Mouse (Mus musculus) ovary, postnatal 36 days (tissue): Measurements from ENCODE around the gene Gm5114.
"Not testable (repeated sequence)": the region's sequence is repeated elsewhere in the genome, so short reads cannot be mapped to it uniquely, and the experiment has no call there.

ENCODE experiments used
- DNase-seq: peaks from one replicate; pipeline ENCODE4 v3.0.0; 2022; ENCODE audit warnings: low spot score, mixed read lengths

The Gm5114 gene

GRCm38 (mm10) chr7:39413060-39413459 lies at the start of gene Gm5114:
Gm5114 (minus strand) TSS chr7:39413160.
- not testable (repeated sequence) for DNase-seq

DNA sequence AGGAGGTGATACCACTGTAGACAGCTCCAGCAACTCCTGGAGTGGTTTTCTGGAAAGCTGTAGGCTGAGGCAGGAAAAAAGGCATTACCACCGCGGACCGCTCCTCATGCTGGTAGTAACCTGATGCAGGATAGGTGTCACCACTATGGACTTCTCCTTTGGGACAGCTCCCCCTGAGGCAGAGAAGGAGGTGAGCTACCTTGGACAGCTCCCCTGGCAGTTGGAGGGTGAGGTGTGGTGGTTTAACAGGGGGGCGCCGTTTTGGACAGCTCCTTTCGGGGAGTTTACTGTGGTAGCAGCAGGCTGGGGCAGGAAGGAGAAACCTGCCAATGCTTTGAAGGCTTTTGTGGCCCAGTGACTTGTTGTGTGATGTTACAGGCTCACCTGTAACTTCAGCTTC lies 42.8 kb upstream of the Gm5114 start:
- DNase-seq, result peak; percentile 70

DNA sequence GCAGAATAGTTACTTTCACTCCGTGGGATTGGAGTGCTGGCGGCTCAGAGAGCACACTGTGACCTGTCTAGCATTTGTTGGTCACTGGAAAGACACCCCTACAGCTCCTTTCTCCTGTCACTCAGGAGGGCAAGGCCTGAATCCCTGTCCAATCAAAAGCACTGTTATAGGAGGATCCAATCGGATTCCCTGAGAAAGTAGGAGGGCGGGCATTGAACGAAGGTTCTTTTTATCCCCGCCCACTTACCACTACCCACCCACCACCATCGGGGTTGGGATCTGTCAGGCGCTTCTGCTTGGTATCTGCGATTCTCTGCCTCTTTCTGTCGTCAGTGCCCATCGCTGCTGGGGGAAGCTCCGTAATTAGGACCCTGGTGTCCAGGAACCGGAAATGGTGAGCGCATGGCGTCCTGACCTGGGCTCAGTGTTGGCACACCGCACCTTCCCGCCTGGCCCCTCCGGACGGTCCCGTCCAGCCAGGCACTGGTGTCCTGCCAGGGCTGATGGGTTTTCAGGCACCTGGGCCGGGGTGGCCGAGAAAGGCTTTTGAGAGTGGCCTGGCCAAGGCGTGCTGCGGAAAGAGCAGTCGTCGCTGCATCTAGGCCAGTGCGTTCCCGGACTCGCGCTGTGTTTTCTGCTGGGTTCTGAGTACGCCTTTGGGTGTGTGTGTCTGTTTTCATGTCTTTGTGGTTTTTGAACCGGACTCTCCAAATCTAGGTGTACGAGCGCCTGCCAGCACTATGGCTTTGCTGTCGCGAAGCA lies 36.5 kb upstream of the Gm5114 start:
- peak; percentile 58 for DNase-seq

GRCm38 (mm10) chr7:39448626-39449242 lies 35.8 kb upstream of the Gm5114 start:
- DNase-seq, result no peak

DNA sequence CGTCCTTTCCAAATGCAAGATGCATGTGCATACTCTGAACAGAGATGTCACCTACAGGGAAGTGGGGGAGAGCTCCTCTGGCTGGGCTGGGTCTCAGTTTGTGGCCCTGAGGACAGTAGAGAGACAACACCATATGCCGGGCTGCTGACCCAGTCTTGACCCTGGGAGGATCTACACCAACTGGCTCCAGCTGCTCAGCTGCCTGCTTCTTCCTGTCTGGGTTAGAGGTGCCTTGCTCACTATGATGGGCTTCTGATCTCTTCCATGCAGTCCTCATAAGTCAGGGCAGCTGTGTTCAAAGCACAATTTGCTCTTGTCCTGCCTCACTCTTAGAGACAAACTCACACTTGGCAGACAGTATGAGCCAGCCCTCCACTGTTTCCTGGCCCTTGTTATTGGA lies 28.3 kb upstream of the Gm5114 start:
- DNase-seq, result no peak

DNA sequence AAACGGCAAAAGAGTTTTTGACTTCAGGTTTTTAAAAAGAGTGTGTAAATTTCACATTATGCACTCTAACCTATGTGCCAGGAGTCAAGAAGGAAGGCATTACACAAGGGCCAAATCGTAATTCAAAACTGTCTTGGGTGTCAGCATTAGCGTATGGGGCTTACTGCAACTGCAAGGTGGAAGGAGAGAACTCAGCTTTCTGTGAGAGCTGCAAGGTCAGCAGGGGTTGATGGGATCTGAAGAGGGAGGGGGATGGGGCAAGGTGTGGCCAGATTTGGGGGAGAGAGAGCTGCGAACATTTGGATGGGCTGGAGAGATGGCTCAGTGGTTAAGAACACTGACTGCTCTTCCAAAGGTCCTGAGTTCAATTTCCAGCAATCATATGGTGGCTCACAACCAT lies 27.4 kb upstream of the Gm5114 start:
- no peak for DNase-seq
